Mouse (Mus musculus) hindbrain, embryonic 11.5 days (tissue): Measurements from ENCODE around the gene Foxc2. TPM values are rescaled to one million over a fixed set of nuclear protein-coding genes. Genes with fewer than 3 reads are reported as not detected.

Source experiments
- ATAC-seq: fragments of 200-750 bp; cut with Nextera tagmentation; 2 replicates; pipeline ENCODE4 v1.8.0; 2017; ENCODE audit warnings: mild to moderate bottlenecking, moderate TSS enrichment, moderate library complexity; ENCODE audit not compliant: low FRiP score
- DNase-seq: peaks from one replicate; pipeline ENCODE4 v3.0.0-alpha.2; 2015; ENCODE audit warnings: low spot score
- H3K27ac ChIP-seq: fragments of 300-500 bp; sonication (generic); 2 replicates; pipeline ENCODE4 v1.5.1; 2014; ENCODE audit warnings: mild to moderate bottlenecking, low read depth, low read length
- H3K27me3 ChIP-seq: fragments of 300-500 bp; sonication (generic); 2 replicates; pipeline ENCODE4 v1.6.1; 2014; ENCODE audit warnings: mild to moderate bottlenecking, low read length, moderate library complexity, mixed read lengths; ENCODE audit not compliant: control insufficient read depth, insufficient read depth
- H3K36me3 ChIP-seq: fragments of 300-500 bp; sonication (generic); 2 replicates; pipeline ENCODE4 v1.6.1; 2014; ENCODE audit warnings: mild to moderate bottlenecking, low read length, moderate library complexity, mixed read lengths; ENCODE audit not compliant: control insufficient read depth, insufficient read depth
- H3K4me1 ChIP-seq: fragments of 300-500 bp; sonication (generic); replicated peaks from 2 replicates; pipeline ENCODE4 v1.6.1; 2014; ENCODE audit warnings: low read length, mixed read lengths; ENCODE audit not compliant: control insufficient read depth, insufficient read depth
- H3K4me2 ChIP-seq: fragments of 300-500 bp; sonication (generic); replicated peaks from 2 replicates; pipeline ENCODE4 v1.6.1; 2014; ENCODE audit warnings: mild to moderate bottlenecking, low read depth, low read length
- H3K4me3 ChIP-seq: fragments of 300-500 bp; sonication (generic); 2 replicates; pipeline ENCODE4 v1.5.1; 2014; ENCODE audit warnings: low read depth, low read length
- H3K9ac ChIP-seq: fragments of 300-500 bp; sonication (generic); 2 replicates; pipeline ENCODE4 v1.6.1; 2014; ENCODE audit warnings: low read depth, low read length
- H3K9me3 ChIP-seq: fragments of 300-500 bp; sonication (generic); 2 replicates; pipeline ENCODE4 v1.6.1; 2016; ENCODE audit warnings: low read length; ENCODE audit not compliant: control insufficient read depth
- WGBS: fragments of 180-500 bp; shearing (Covaris S2); extraction: QIAGEN DNeasy Blood & Tissue Kit; methylation state at CpG from one replicate; pipeline ENCODE4 v1.1.7; 2014; 5-methylcytosine and 5-hydroxymethylcytosine counted together
- polyA plus RNA-seq: library from polyadenylated mRNA; unstranded; fragments of >200 nt; fragmentation: Nextera tagmentation; extraction: Ambion mirVana; gene quantifications from 2 replicates; pipeline ENCODE4 v1.2.1, GENCODE M21; 2014

Foxc2 gene
- polyA plus RNA-seq, 1 experiment from 2014 or later: 8.0 TPM

DNA sequence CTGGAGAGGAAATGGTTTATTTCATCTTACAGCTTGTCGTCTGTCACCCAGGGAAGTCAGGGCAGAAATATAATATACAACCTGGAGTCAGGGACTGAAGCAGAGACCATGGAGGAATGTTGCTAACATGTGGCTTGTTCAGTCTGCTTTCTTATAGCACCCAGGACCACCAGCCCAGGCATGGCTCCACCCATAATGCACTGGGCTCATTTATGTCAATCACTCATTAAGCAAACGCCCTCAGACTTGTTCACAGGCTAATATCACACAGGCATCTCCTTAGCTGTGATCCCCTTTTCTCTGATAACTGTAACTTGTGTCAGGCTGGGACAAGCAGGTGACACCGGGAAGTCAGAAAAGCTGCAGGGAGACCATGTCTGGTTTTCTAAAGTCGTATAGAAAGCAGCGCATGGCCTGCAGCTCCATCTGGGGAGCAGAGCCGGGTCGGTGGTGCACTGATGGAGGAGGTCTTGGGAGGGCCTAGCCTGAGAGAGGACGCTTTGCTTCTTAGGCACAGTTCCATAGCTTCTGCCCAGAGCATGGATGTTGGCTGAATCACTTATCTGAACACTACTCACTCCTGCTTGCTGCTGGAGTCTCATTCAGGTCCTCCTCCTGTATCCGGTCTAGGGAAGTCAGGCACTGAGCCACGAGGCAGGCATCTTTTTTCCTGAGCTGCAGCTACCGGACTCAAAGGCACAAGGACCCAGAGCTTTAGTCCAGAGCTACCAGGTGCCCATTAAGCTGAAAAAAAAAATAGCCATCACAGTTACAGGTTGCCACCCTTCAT is 47.1 kb downstream of the Foxc2 start:
- Histone ChIP-seq H3K27ac (no peak overlapping the region), H3K27me3 (no peaks in the 10 kb centered on the region), H3K4me3 (no peak overlapping the region), H3K4me1 (no peaks in the 10 kb centered on the region), H3K36me3 (no peaks in the 10 kb centered on the region), H3K4me2 (no peak overlapping the region), H3K9ac (no peak overlapping the region), H3K9me3 (no peaks in the 10 kb centered on the region)
- no peak for DNase-seq
- WGBS: 80% methylated on average over 11 of the region's 11 CpGs
- no peak for ATAC-seq

DNA sequence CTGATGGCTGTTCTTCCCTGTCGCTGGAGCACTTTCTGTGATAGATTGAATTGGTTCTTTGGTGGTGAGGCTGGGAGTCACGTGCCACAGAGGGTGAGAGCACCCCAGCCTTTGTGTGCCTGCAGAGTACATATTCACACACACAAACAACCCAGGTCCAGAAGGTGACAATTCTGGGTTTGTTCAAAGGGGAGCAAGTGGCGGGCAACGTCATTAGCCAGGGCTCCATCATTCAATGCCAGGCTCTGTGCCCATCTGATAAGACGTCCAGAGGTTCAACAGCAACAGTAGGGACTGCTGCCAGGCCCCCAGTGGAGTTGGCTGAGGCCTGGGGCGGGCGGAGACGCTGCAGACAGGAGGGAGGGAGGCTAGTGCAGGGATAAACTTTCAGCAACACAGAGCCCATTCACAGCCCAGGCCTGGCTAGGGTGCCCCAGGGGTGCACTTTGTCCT is 48.1 kb downstream of the Foxc2 start:
- ATAC-seq (no peak), DNase-seq (no peak)
- no peak overlapping the region for H3K4me2 ChIP-seq
- H3K27me3 ChIP-seq: no peaks in the 10 kb centered on the region
- H3K9ac ChIP-seq: no peak overlapping the region
- H3K9me3 ChIP-seq: no peaks in the 10 kb centered on the region
- H3K27ac ChIP-seq: no peak overlapping the region
- H3K4me3 ChIP-seq: no peak overlapping the region
- H3K4me1 ChIP-seq: no peaks in the 10 kb centered on the region
- no peaks in the 10 kb centered on the region for H3K36me3 ChIP-seq
- WGBS: 61% methylated on average over 8 of the region's 8 CpGs

DNA sequence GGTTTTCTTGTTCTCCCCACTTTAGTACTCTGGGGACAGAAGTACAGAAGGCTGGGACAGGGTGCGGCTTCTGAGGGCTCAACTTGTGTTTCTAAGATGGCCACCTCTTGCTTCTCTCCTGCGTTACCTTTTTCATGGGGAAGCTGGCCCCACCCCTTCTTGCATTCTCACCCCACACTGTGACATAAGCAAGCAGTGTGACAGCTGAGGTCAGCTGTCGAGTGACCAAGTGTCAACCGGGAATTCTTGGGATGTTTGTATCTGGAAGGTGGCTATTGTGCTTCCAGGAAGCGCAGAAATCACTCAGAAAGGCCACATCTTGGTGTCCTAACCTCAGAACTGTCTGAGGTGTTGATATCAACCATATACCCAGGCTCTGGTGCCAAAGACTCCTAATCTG is 52.1 kb downstream of the Foxc2 start:
- 66% methylated on average over 5 of the region's 5 CpGs for WGBS
- no peak for ATAC-seq

More for the DNA sequence above, 52.1 kb downstream of the Foxc2 start:
- Histone ChIP-seq H3K4me2 (no peak overlapping the region), H3K4me1 (no peaks in the 10 kb centered on the region), H3K9me3 (no peaks in the 10 kb centered on the region), H3K27ac (no peak overlapping the region), H3K36me3 (no peaks in the 10 kb centered on the region), H3K4me3 (no peak overlapping the region), H3K27me3 (no peaks in the 10 kb centered on the region), H3K9ac (no peak overlapping the region)
- DNase-seq: no peak

Other genes starting within 250 kb of the Foxc2 start
- gene Foxf1, start 31.8 kb upstream of the Foxc2 start, polyA plus RNA-seq: 2.1 and 2.3 TPM in 2 replicates
- 53.5 and 56.1 TPM in 2 replicates for gene Mthfsd, start 7.8 kb upstream of the Foxc2 start, polyA plus RNA-seq
- 0.73 and 1.9 TPM in 2 replicates for gene Foxl1, start 11.8 kb downstream of the Foxc2 start, polyA plus RNA-seq